Mouse (Mus musculus) liver, embryonic 11.5 days (tissue): Measurements from ENCODE around the gene Rnf113a2. TPM values are rescaled to one million over a fixed set of nuclear protein-coding genes. Genes with fewer than 3 reads are reported as not detected.
A peak's percentile ranks its signal among the peaks of the same experiment; 100 is the strongest.

Experiments
- ATAC-seq: fragments of 200-750 bp; cut with Nextera tagmentation; replicated peaks from 2 replicates; pipeline ENCODE4 v1.8.0; 2017; ENCODE audit warnings: moderate number of reproducible peaks, mild to moderate bottlenecking, moderate TSS enrichment, moderate library complexity; ENCODE audit not compliant: low FRiP score
- DNase-seq: peaks from one replicate; pipeline ENCODE4 v3.0.0-alpha.2; 2017; ENCODE audit warnings: low spot score
- H3K27ac ChIP-seq: fragments of 300-500 bp; sonication (generic); 2 replicates; pipeline ENCODE4 v1.5.1; 2014; ENCODE audit warnings: mild to moderate bottlenecking, low read depth, low read length, control low read depth
- H3K27me3 ChIP-seq: fragments of 300-500 bp; sonication (generic); replicated peaks from 2 replicates; pipeline ENCODE4 v1.6.1; 2014; ENCODE audit warnings: low read length, mixed read lengths; ENCODE audit not compliant: control insufficient read depth, insufficient read depth
- H3K36me3 ChIP-seq: fragments of 300-500 bp; sonication (generic); 2 replicates; pipeline ENCODE4 v1.6.1; 2014; ENCODE audit warnings: mild to moderate bottlenecking, low read length, moderate library complexity, mixed read lengths; ENCODE audit not compliant: control insufficient read depth, insufficient read depth
- H3K4me1 ChIP-seq: fragments of 300-500 bp; sonication (generic); replicated peaks from 2 replicates; pipeline ENCODE4 v1.6.1; 2014; ENCODE audit warnings: low read length, mixed read lengths; ENCODE audit not compliant: control insufficient read depth, insufficient read depth
- H3K4me2 ChIP-seq: fragments of 300-500 bp; sonication (generic); 2 replicates; pipeline ENCODE4 v1.6.1; 2014; ENCODE audit warnings: mild to moderate bottlenecking, control low read depth, moderate library complexity
- H3K4me3 ChIP-seq: fragments of 300-500 bp; sonication (generic); 2 replicates; pipeline ENCODE4 v1.5.1; 2014; ENCODE audit warnings: low read depth, low read length, control low read depth
- H3K9ac ChIP-seq: fragments of 300-500 bp; sonication (generic); 2 replicates; pipeline ENCODE4 v1.6.1; 2014; ENCODE audit warnings: low read depth, low read length, control low read depth
- H3K9me3 ChIP-seq: fragments of 300-500 bp; sonication (generic); 2 replicates; pipeline ENCODE4 v1.6.1; 2016; ENCODE audit warnings: low read length, inconsistent platforms, mixed read lengths; ENCODE audit not compliant: control insufficient read depth
- whole genome bisulfite sequencing: fragments of 180-500 bp; shearing (Covaris S2); extraction: QIAGEN DNeasy Blood & Tissue Kit; methylation state at CpG from one replicate; pipeline ENCODE4 v1.1.7; 2014; 5-methylcytosine and 5-hydroxymethylcytosine counted together
- polyA plus RNA-seq: library from polyadenylated mRNA; unstranded; fragments of >200 nt; fragmentation: Nextera tagmentation; extraction: Ambion mirVana; gene quantifications from 2 replicates; pipeline ENCODE4 v1.2.1, GENCODE M21; 2014

The Rnf113a2 gene
- polyA plus RNA-seq, 1 experiment from 2014 or later: 25.6 TPM

GRCm38 (mm10) chr12:84429825-84430224 is 12.8 kb downstream of the Rnf113a2 start:
- WGBS: 92% methylated on average over 2 of the region's 2 CpGs

GRCm38 (mm10) chr12:84438697-84439096 is 21.7 kb downstream of the Rnf113a2 start:
- DNase-seq (no peak), ATAC-seq (no peak)
- WGBS: 47% methylated on average over 2 of the region's 2 CpGs

More at GRCm38 (mm10) chr12:84429825-84430224, 12.8 kb downstream of the Rnf113a2 start:
- Histone ChIP-seq H3K27ac (no peak overlapping the region), H3K4me2 (no peak overlapping the region), H3K9ac (no peak overlapping the region), H3K4me3 (no peak overlapping the region), H3K9me3 (no peaks in the 10 kb centered on the region), H3K27me3 (no peaks in the 10 kb centered on the region), H3K4me1 (no peaks in the 10 kb centered on the region), H3K36me3 (no peaks in the 10 kb centered on the region)
- ATAC-seq (no peak), DNase-seq (no peak)

GRCm38 (mm10) chr12:84442526-84442925 is 25.5 kb downstream of the Rnf113a2 start:
- ATAC-seq: no peak
- no peak overlapping the region for H3K27ac ChIP-seq
- H3K4me1 ChIP-seq: no peaks in the 10 kb centered on the region
- no peaks in the 10 kb centered on the region for H3K27me3 ChIP-seq
- H3K9ac ChIP-seq: no peak overlapping the region
- no peak overlapping the region for H3K4me3 ChIP-seq
- no peak overlapping the region for H3K4me2 ChIP-seq
- DNase-seq: no peak
- WGBS: 60% methylated on average over 4 of the region's 4 CpGs
- H3K36me3 ChIP-seq: no peaks in the 10 kb centered on the region
- H3K9me3 ChIP-seq: no peaks in the 10 kb centered on the region

More at GRCm38 (mm10) chr12:84438697-84439096, 21.7 kb downstream of the Rnf113a2 start:
- Histone ChIP-seq H3K9me3 (no peaks in the 10 kb centered on the region), H3K36me3 (no peaks in the 10 kb centered on the region), H3K27me3 (no peaks in the 10 kb centered on the region), H3K4me1 (no peaks in the 10 kb centered on the region), H3K9ac (no peak overlapping the region), H3K4me3 (no peak overlapping the region), H3K4me2 (no peak overlapping the region), H3K27ac (no peak overlapping the region)

GRCm38 (mm10) chr12:84447386-84447785 is 30.4 kb downstream of the Rnf113a2 start:
- Histone ChIP-seq H3K4me3 (no peak overlapping the region), H3K27ac (no peak overlapping the region), H3K36me3 (no peaks in the 10 kb centered on the region), H3K9me3 (no peaks in the 10 kb centered on the region), H3K9ac (no peak overlapping the region), H3K4me2 (no peak overlapping the region), H3K27me3 (no peaks in the 10 kb centered on the region), H3K4me1 (peaks cover 3% of the 10 kb centered on the region; the same call in 1 of the 2 replicates)
- ATAC-seq: no peak
- DNase-seq: no peak
- WGBS: 55% methylated on average over 1 of the region's 1 CpGs

GRCm38 (mm10) chr12:84448181-84448580 is 31.2 kb downstream of the Rnf113a2 start:
- Histone ChIP-seq H3K4me2 (no peak overlapping the region), H3K4me1 (peaks cover 8% of the 10 kb centered on the region), H3K4me3 (no peak overlapping the region), H3K9ac (no peak overlapping the region), H3K36me3 (no peaks in the 10 kb centered on the region), H3K9me3 (no peaks in the 10 kb centered on the region), H3K27ac (no peak overlapping the region), H3K27me3 (no peaks in the 10 kb centered on the region)
- DNase-seq (no peak), ATAC-seq (no peak)
- 81% methylated on average over 6 of the region's 6 CpGs for WGBS

GRCm38 (mm10) chr12:84449887-84450286 is 32.9 kb downstream of the Rnf113a2 start:
- no peak for DNase-seq
- Histone ChIP-seq H3K27ac (no peak overlapping the region), H3K36me3 (no peaks in the 10 kb centered on the region), H3K4me1 (peaks cover 16% of the 10 kb centered on the region), H3K9ac (peak overlapping the region; percentile 70; the same call in 1 of the 2 replicates), H3K4me2 (peak overlapping the region; percentile 82), H3K4me3 (peak overlapping the region; percentile 88), H3K9me3 (no peaks in the 10 kb centered on the region), H3K27me3 (no peaks in the 10 kb centered on the region)
- ATAC-seq: no peak
- WGBS: 44% methylated on average over 10 of the region's 10 CpGs

GRCm38 (mm10) chr12:84450351-84450717 is 33.3 kb downstream of the Rnf113a2 start:
- H3K36me3 ChIP-seq: no peaks in the 10 kb centered on the region
- peak; percentile 8 for ATAC-seq
- H3K9me3 ChIP-seq: no peaks in the 10 kb centered on the region
- peak overlapping the region; percentile 9; the same call in 1 of the 2 replicates for H3K27ac ChIP-seq
- H3K9ac ChIP-seq: peak overlapping the region; percentile 70
- H3K27me3 ChIP-seq: no peaks in the 10 kb centered on the region
- H3K4me3 ChIP-seq: peak overlapping the region; percentile 88
- H3K4me2 ChIP-seq: peak overlapping the region; percentile 82
- no peak for DNase-seq
- peaks cover 16% of the 10 kb centered on the region for H3K4me1 ChIP-seq
- WGBS: 0% methylated on average over 6 of the region's 6 CpGs

- peak within 1 kb of the TSS; percentile 70 for H3K27ac ChIP-seq
- H3K36me3 ChIP-seq: no peaks in the 10 kb centered on the region
- peak within 1 kb of the TSS; percentile 82 for H3K4me2 ChIP-seq
- under 1% methylated on average over 49 of the region's 49 CpGs for WGBS
- peaks cover 16% of the 10 kb centered on the region for H3K4me1 ChIP-seq
- H3K4me3 ChIP-seq: peak within 1 kb of the TSS; percentile 88
- peak; percentile 92 for DNase-seq
- peak within 1 kb of the TSS; percentile 85 for H3K9ac ChIP-seq
- ATAC-seq: peak; percentile 97
- H3K9me3 ChIP-seq: no peaks in the 10 kb centered on the region
- no peaks in the 10 kb centered on the region for H3K27me3 ChIP-seq
Observed at GRCm38 (mm10) chr12:84450718-84451646, 34.0 kb downstream of the Rnf113a2 start, which contains the start of the genes Aldh6a1 and Lin52. Gene Aldh6a1 (minus strand): TSS chr12:84451004. Gene Lin52 (plus strand): TSS chr12:84451422.
